In genomic region chr3:118435248-118435647, GRCm38 (mm10) we compare ENCODE assay signal across 10 mouse cellular contexts.
DNase-seq lines count a peak whose midpoint lies in the region; ATAC-seq and TF ChIP-seq lines count a peak whose summit lies in the region.
"Had no signal": no experiment of that assay in that cellular context is flagged by ENCODE, and none has a peak within 500 bp of the region (broad histone marks: within the 10 kb centered on the region; RNA-seq: fewer than 3 reads in every experiment).

No protein-coding gene starts in this region.

- no peak for ATAC-seq in kidney, embryonic 15.5 days (replicated peaks; ENCODE audit: low FRiP score)
- no peak for ATAC-seq in embryonic facial prominence, embryonic 14.5 days (ENCODE audit: low read depth)
- ATAC-seq in hindbrain, embryonic 16.5 days = no peak
- ATAC-seq in midbrain, postnatal 0 days (ENCODE audit: low FRiP score) = no peak
- ATAC-seq in CD4-positive, CD25-positive, alpha-beta regulatory T cell, adult 4 months = no peak

- peak overlapping the region; percentile 81 for H3K4me2 ChIP-seq in kidney, embryonic 15.5 days
- peak overlapping the region; percentile 62 for H3K4me2 ChIP-seq in embryonic facial prominence, embryonic 14.5 days (ENCODE audit: low read depth, low read length)
- peak overlapping the region; percentile 90 for H3K4me2 ChIP-seq in hindbrain, embryonic 16.5 days (ENCODE audit: low read length)
- peak overlapping the region; percentile 89 for H3K4me2 ChIP-seq in midbrain, postnatal 0 days (ENCODE audit: low read depth, low read length, poor library complexity, severe bottlenecking)

- no peaks in the 10 kb centered on the region for H3K9me3 ChIP-seq in kidney, embryonic 15.5 days (replicated peaks)
- H3K9me3 ChIP-seq in embryonic facial prominence, embryonic 14.5 days (ENCODE audit: control insufficient read depth, low read length) = no peaks in the 10 kb centered on the region
- no peaks in the 10 kb centered on the region for H3K9me3 ChIP-seq in hindbrain, embryonic 16.5 days (ENCODE audit: control insufficient read depth, low read length)
- no peaks in the 10 kb centered on the region for H3K9me3 ChIP-seq in midbrain, postnatal 0 days (ENCODE audit: low read length)

- TF ChIP-seq CTCF in midbrain, postnatal 0 days (IDR thresholded peaks at IDR 0.05) = no peak

- no peaks in the 10 kb centered on the region for H3K36me3 ChIP-seq in kidney, embryonic 15.5 days
- no peaks in the 10 kb centered on the region for H3K36me3 ChIP-seq in embryonic facial prominence, embryonic 14.5 days (ENCODE audit: control insufficient read depth, insufficient read depth, low read length)
- H3K36me3 ChIP-seq in hindbrain, embryonic 16.5 days (ENCODE audit: control insufficient read depth, insufficient read depth, low read length) = no peaks in the 10 kb centered on the region
- no peaks in the 10 kb centered on the region for H3K36me3 ChIP-seq in midbrain, postnatal 0 days (ENCODE audit: insufficient read depth, low read length)
- H3K36me3 ChIP-seq: G1E had no signal

- peaks cover 29% of the 10 kb centered on the region for H3K4me1 ChIP-seq in kidney, embryonic 15.5 days
- H3K4me1 ChIP-seq in embryonic facial prominence, embryonic 14.5 days (ENCODE audit: control insufficient read depth, insufficient read depth, low read length) = peaks cover 5% of the 10 kb centered on the region; the same call in 1 of the 2 replicates
- H3K4me1 ChIP-seq in hindbrain, embryonic 16.5 days (ENCODE audit: control insufficient read depth, insufficient read depth, low read depth, low read length) = peaks cover 3% of the 10 kb centered on the region; the same call in 1 of the 2 replicates
- H3K4me1 ChIP-seq in midbrain, postnatal 0 days (ENCODE audit: insufficient read depth, low read length) = peaks cover 4% of the 10 kb centered on the region; the same call in 1 of the 2 replicates

- no peak for DNase-seq in kidney, adult 9 months
- no peak for DNase-seq in embryonic facial prominence, embryonic 14.5 days (ENCODE audit: low spot score)
- DNase-seq in midbrain, postnatal 0 days (ENCODE audit: low spot score) = no peak
- no peak for DNase-seq in urinary bladder, postnatal 4 days (ENCODE audit: low spot score in 2 of 2)
- no peak for DNase-seq in spleen, adult 18-20 months
- DNase-seq: thymus, adult 18-20 months had no signal

- H3K4me3 ChIP-seq in kidney, embryonic 15.5 days (replicated peaks) = peak overlapping the region; percentile 47
- peak overlapping the region; percentile 48 for H3K4me3 ChIP-seq in embryonic facial prominence, embryonic 14.5 days (ENCODE audit: low read depth, low read length)
- H3K4me3 ChIP-seq in hindbrain, embryonic 16.5 days (ENCODE audit: low read length) = peak overlapping the region; percentile 58
- peak overlapping the region; percentile 64 for H3K4me3 ChIP-seq in midbrain, postnatal 0 days (ENCODE audit: low read depth, low read length)

- no peak overlapping the region for H3K27ac ChIP-seq in kidney, embryonic 15.5 days
- no peak overlapping the region for H3K27ac ChIP-seq in embryonic facial prominence, embryonic 14.5 days (replicated peaks; ENCODE audit: low read depth, low read length)
- H3K27ac ChIP-seq in hindbrain, embryonic 16.5 days (ENCODE audit: low read depth, low read length) = 0 out of 2 replicates have a peak overlapping the region, but pooled peaks have one; percentile 36
- H3K27ac ChIP-seq in midbrain, postnatal 0 days (ENCODE audit: low read depth, low read length) = peak overlapping the region; percentile 1; the same call in 1 of the 2 replicates

- H3K9ac ChIP-seq in kidney, embryonic 15.5 days = no peak overlapping the region
- no peak overlapping the region for H3K9ac ChIP-seq in embryonic facial prominence, embryonic 14.5 days (ENCODE audit: low read depth, low read length)
- H3K9ac ChIP-seq in hindbrain, embryonic 16.5 days (ENCODE audit: low read depth, low read length) = peak overlapping the region; percentile 60
- H3K9ac ChIP-seq in midbrain, postnatal 0 days (replicated peaks; ENCODE audit: low read length, poor library complexity, severe bottlenecking) = peak overlapping the region; percentile 62

- WGBS in kidney, embryonic 15.5 days = 6% methylated on average over 9 of the region's 9 CpGs
- WGBS in embryonic facial prominence, embryonic 14.5 days = 11% methylated on average over 9 of the region's 9 CpGs
- 6% methylated on average over 9 of the region's 9 CpGs for WGBS in hindbrain, embryonic 16.5 days
- WGBS in midbrain, postnatal 0 days = 15% methylated on average over 9 of the region's 9 CpGs

- peaks cover 66% of the 10 kb centered on the region for H3K27me3 ChIP-seq in kidney, embryonic 15.5 days
- peaks cover 61% of the 10 kb centered on the region for H3K27me3 ChIP-seq in embryonic facial prominence, embryonic 14.5 days (replicated peaks; ENCODE audit: control insufficient read depth, insufficient read depth, low read length)
- 0 out of 2 replicates have a peak, but pooled peaks cover 2% of the 10 kb centered on the region for H3K27me3 ChIP-seq in hindbrain, embryonic 16.5 days (replicated peaks; ENCODE audit: control insufficient read depth, insufficient read depth, low read length)
- no peaks in the 10 kb centered on the region for H3K27me3 ChIP-seq in midbrain, postnatal 0 days (ENCODE audit: insufficient read depth, low read length)

Comparison
In these comparisons a context has a peak if more than half of its experiments do, and no peak if none do; other contexts are left out.
1. H3K27ac ChIP-seq: peak in hindbrain, embryonic 16.5 days (single experiment) and midbrain, postnatal 0 days (single experiment); none in kidney, embryonic 15.5 days (single experiment) and embryonic facial prominence, embryonic 14.5 days (single experiment).
2. H3K9ac ChIP-seq: peak in hindbrain, embryonic 16.5 days (single experiment) and midbrain, postnatal 0 days (single experiment); none in kidney, embryonic 15.5 days (single experiment) and embryonic facial prominence, embryonic 14.5 days (single experiment).
3. Peak in every context shown above with its lines, with median percentiles within 50 percentile points of each other: H3K4me2 ChIP-seq and H3K4me3 ChIP-seq.